Mouse (Mus musculus): ENCODE results near the gene Kdm7a. TPM values are rescaled to one million over a fixed set of nuclear protein-coding genes. Genes with fewer than 3 reads are reported as not detected.

Gene Kdm7a
- polyA plus RNA-seq, 1 experiment from 2014 or later: 5.2 TPM

GRCm38 (mm10) chr6:39124719-39125118, 81.9 kb downstream of the Kdm7a start:
- no peak overlapping the region for H3K27ac ChIP-seq (ENCODE audit: low read depth, low read length)
- H3K4me1 ChIP-seq (ENCODE audit: control insufficient read depth, insufficient read depth, low read length): no peaks in the 10 kb centered on the region
- no peak overlapping the region for H3K4me3 ChIP-seq (ENCODE audit: low read depth, low read length)
- ATAC-seq (replicated peaks; ENCODE audit: insufficient number of reproducible peaks, low FRiP score, low TSS enrichment): no peak
- no peaks in the 10 kb centered on the region for H3K36me3 ChIP-seq (ENCODE audit: control insufficient read depth, insufficient read depth, low read length)
- H3K9ac ChIP-seq (ENCODE audit: low read depth, low read length): no peak overlapping the region
- no peak overlapping the region for H3K4me2 ChIP-seq
- H3K27me3 ChIP-seq (ENCODE audit: control insufficient read depth, insufficient read depth, low read length): no peaks in the 10 kb centered on the region
- H3K9me3 ChIP-seq (replicated peaks; ENCODE audit: control insufficient read depth, low read length): no peaks in the 10 kb centered on the region

- WGBS (ENCODE audit: insufficient replicate concordance): 58% methylated on average over 3 of the region's 3 CpGs
- ATAC-seq (replicated peaks; ENCODE audit: insufficient number of reproducible peaks, low FRiP score, low TSS enrichment): no peak
- Histone ChIP-seq H3K4me2 (no peak overlapping the region), H3K4me1 (ENCODE audit: control insufficient read depth, insufficient read depth, low read length) (peaks cover 6% of the 10 kb centered on the region; the same call in 1 of the 2 replicates), H3K9me3 (replicated peaks; ENCODE audit: control insufficient read depth, low read length) (no peaks in the 10 kb centered on the region), H3K27me3 (ENCODE audit: control insufficient read depth, insufficient read depth, low read length) (peaks cover 17% of the 10 kb centered on the region), H3K27ac (ENCODE audit: low read depth, low read length) (no peak overlapping the region), H3K9ac (ENCODE audit: low read depth, low read length) (no peak overlapping the region), H3K36me3 (ENCODE audit: control insufficient read depth, insufficient read depth, low read length) (no peaks in the 10 kb centered on the region), H3K4me3 (ENCODE audit: low read depth, low read length) (no peak overlapping the region)
These were observed 85.9 kb downstream of the Kdm7a start for GRCm38 (mm10) chr6:39120685-39121084.

- no peaks in the 10 kb centered on the region for H3K36me3 ChIP-seq (ENCODE audit: control insufficient read depth, insufficient read depth, low read length)
- peaks cover 6% of the 10 kb centered on the region; the same call in 1 of the 2 replicates for H3K4me1 ChIP-seq (ENCODE audit: control insufficient read depth, insufficient read depth, low read length)
- no peaks in the 10 kb centered on the region for H3K9me3 ChIP-seq (replicated peaks; ENCODE audit: control insufficient read depth, low read length)
- H3K4me3 ChIP-seq (ENCODE audit: low read depth, low read length): peak overlapping the region; percentile 84
- H3K27me3 ChIP-seq (ENCODE audit: control insufficient read depth, insufficient read depth, low read length): peaks cover 17% of the 10 kb centered on the region
- WGBS (ENCODE audit: insufficient replicate concordance): 10% methylated on average over 49 of the region's 49 CpGs
- no peak for ATAC-seq (replicated peaks; ENCODE audit: insufficient number of reproducible peaks, low FRiP score, low TSS enrichment)
- H3K9ac ChIP-seq (ENCODE audit: low read depth, low read length): peak overlapping the region; percentile 82
- H3K27ac ChIP-seq (ENCODE audit: low read depth, low read length): no peak overlapping the region
- peak overlapping the region; percentile 83 for H3K4me2 ChIP-seq
These were observed 88.1 kb downstream of the Kdm7a start for GRCm38 (mm10) chr6:39118456-39118881.

- no peak within 1 kb of the TSS for H3K27ac ChIP-seq (ENCODE audit: low read depth, low read length)
- 2% methylated on average over 97 of the region's 101 CpGs for WGBS (ENCODE audit: insufficient replicate concordance)
These were observed 88.8 kb downstream of the Kdm7a start, which contains the start of gene Parp12 for GRCm38 (mm10) chr6:39117584-39118455. Gene Parp12 (minus strand): TSS chr6:39118349.

DNA sequence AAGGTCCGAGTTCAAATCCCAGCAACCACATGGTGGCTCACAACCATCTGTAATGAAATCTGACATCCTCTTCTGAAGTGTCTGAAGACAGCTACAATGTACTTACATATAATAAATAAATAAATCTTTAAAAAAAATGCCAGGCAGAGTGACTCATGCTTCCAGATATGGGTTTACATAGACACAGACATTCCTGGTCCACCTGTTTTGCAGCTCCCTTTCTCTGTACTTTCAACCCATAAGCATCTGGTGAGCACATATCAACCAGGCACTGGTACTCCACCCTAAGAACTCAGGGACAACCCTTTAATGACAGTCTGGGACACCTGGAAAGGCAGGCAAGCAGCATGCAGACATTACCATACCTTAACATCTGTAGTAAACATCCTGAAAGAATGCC, 91.2 kb downstream of the Kdm7a start:
- peaks cover 17% of the 10 kb centered on the region for H3K27me3 ChIP-seq (ENCODE audit: control insufficient read depth, insufficient read depth, low read length)
- WGBS (ENCODE audit: insufficient replicate concordance): 75% methylated on average over 1 of the region's 1 CpGs

More at GRCm38 (mm10) chr6:39117584-39118455, 88.8 kb downstream of the Kdm7a start, which contains the start of gene Parp12:
- Histone ChIP-seq H3K9me3 (replicated peaks; ENCODE audit: control insufficient read depth, low read length) (no peaks in the 10 kb centered on the region), H3K4me1 (ENCODE audit: control insufficient read depth, insufficient read depth, low read length) (peaks cover 6% of the 10 kb centered on the region; the same call in 1 of the 2 replicates), H3K27me3 (ENCODE audit: control insufficient read depth, insufficient read depth, low read length) (peaks cover 17% of the 10 kb centered on the region), H3K36me3 (ENCODE audit: control insufficient read depth, insufficient read depth, low read length) (no peaks in the 10 kb centered on the region), H3K4me3 (ENCODE audit: low read depth, low read length) (peak within 1 kb of the TSS; percentile 84), H3K9ac (ENCODE audit: low read depth, low read length) (peak within 1 kb of the TSS; percentile 82), H3K4me2 (peak within 1 kb of the TSS; percentile 83)
- peak; percentile 61 for ATAC-seq (replicated peaks; ENCODE audit: insufficient number of reproducible peaks, low FRiP score, low TSS enrichment)

DNA sequence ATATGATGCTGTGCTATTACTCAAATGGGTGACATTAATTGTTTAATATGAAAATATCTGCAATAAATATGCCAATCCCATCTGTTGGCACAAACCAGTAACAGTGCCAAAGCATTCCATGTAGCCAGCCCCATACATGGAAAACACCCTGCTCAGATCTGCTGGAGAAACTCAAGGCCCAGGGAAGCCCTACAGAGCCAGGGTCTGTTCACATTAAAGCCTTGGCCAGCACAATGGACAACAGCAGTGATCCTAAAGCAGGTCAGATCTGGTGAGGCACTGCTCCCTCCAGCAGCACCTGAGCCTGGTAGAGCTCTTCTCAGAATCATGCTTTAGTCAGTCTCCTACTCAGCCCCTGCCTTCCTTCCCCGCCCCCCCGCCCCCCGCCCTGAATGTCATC, 93.4 kb downstream of the Kdm7a start:
- Histone ChIP-seq H3K9ac (ENCODE audit: low read depth, low read length) (no peak overlapping the region), H3K4me1 (ENCODE audit: control insufficient read depth, insufficient read depth, low read length) (peaks cover 6% of the 10 kb centered on the region; the same call in 1 of the 2 replicates), H3K9me3 (replicated peaks; ENCODE audit: control insufficient read depth, low read length) (no peaks in the 10 kb centered on the region), H3K27me3 (ENCODE audit: control insufficient read depth, insufficient read depth, low read length) (peaks cover 10% of the 10 kb centered on the region), H3K27ac (ENCODE audit: low read depth, low read length) (no peak overlapping the region), H3K36me3 (ENCODE audit: control insufficient read depth, insufficient read depth, low read length) (no peaks in the 10 kb centered on the region), H3K4me3 (ENCODE audit: low read depth, low read length) (no peak overlapping the region), H3K4me2 (no peak overlapping the region)
- no peak for ATAC-seq (replicated peaks; ENCODE audit: insufficient number of reproducible peaks, low FRiP score, low TSS enrichment)
- WGBS (ENCODE audit: insufficient replicate concordance): 87% methylated on average over 3 of the region's 3 CpGs

More for the DNA sequence above, 91.2 kb downstream of the Kdm7a start:
- Histone ChIP-seq H3K36me3 (ENCODE audit: control insufficient read depth, insufficient read depth, low read length) (no peaks in the 10 kb centered on the region), H3K27ac (ENCODE audit: low read depth, low read length) (no peak overlapping the region), H3K9me3 (replicated peaks; ENCODE audit: control insufficient read depth, low read length) (no peaks in the 10 kb centered on the region), H3K4me1 (ENCODE audit: control insufficient read depth, insufficient read depth, low read length) (peaks cover 6% of the 10 kb centered on the region; the same call in 1 of the 2 replicates), H3K9ac (ENCODE audit: low read depth, low read length) (no peak overlapping the region), H3K4me3 (ENCODE audit: low read depth, low read length) (no peak overlapping the region), H3K4me2 (no peak overlapping the region)
- no peak for ATAC-seq (replicated peaks; ENCODE audit: insufficient number of reproducible peaks, low FRiP score, low TSS enrichment)

DNA sequence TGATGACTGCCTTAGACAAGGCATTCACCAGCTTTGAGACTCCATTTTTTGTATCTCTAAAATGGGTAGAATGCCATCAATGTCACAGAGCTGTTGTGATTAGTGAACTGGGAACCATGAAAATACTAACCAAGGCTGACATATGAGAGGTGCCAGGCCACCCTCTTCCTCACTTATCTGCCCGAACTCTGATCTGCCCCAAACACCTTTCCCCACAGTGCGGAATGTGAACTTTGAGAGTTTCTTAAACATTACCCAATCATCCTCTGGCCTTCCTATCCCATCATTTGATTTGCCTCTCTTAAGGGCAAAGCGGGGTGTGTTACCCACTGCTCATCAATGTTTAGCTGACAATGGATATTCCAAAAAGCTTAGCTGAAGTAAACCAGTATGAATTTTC, 93.9 kb downstream of the Kdm7a start:
- Histone ChIP-seq H3K36me3 (ENCODE audit: control insufficient read depth, insufficient read depth, low read length) (no peaks in the 10 kb centered on the region), H3K27me3 (ENCODE audit: control insufficient read depth, insufficient read depth, low read length) (peaks cover 8% of the 10 kb centered on the region), H3K9me3 (replicated peaks; ENCODE audit: control insufficient read depth, low read length) (no peaks in the 10 kb centered on the region), H3K4me3 (ENCODE audit: low read depth, low read length) (no peak overlapping the region), H3K4me2 (no peak overlapping the region), H3K27ac (ENCODE audit: low read depth, low read length) (no peak overlapping the region), H3K9ac (ENCODE audit: low read depth, low read length) (no peak overlapping the region), H3K4me1 (ENCODE audit: control insufficient read depth, insufficient read depth, low read length) (peaks cover 6% of the 10 kb centered on the region; the same call in 1 of the 2 replicates)
- no peak for ATAC-seq (replicated peaks; ENCODE audit: insufficient number of reproducible peaks, low FRiP score, low TSS enrichment)
- 88% methylated on average over 3 of the region's 3 CpGs for WGBS (ENCODE audit: insufficient replicate concordance)

- H3K27me3 ChIP-seq (ENCODE audit: control insufficient read depth, insufficient read depth, low read length): no peaks in the 10 kb centered on the region
- no peak for ATAC-seq (replicated peaks; ENCODE audit: insufficient number of reproducible peaks, low FRiP score, low TSS enrichment)
- no peaks in the 10 kb centered on the region for H3K36me3 ChIP-seq (ENCODE audit: control insufficient read depth, insufficient read depth, low read length)
- no peaks in the 10 kb centered on the region for H3K9me3 ChIP-seq (replicated peaks; ENCODE audit: control insufficient read depth, low read length)
- H3K4me3 ChIP-seq (ENCODE audit: low read depth, low read length): no peak overlapping the region
- WGBS (ENCODE audit: insufficient replicate concordance): 48% methylated on average over 2 of the region's 2 CpGs
- H3K4me1 ChIP-seq (ENCODE audit: control insufficient read depth, insufficient read depth, low read length): no peaks in the 10 kb centered on the region
- no peak overlapping the region for H3K27ac ChIP-seq (ENCODE audit: low read depth, low read length)
- H3K9ac ChIP-seq (ENCODE audit: low read depth, low read length): no peak overlapping the region
- no peak overlapping the region for H3K4me2 ChIP-seq
These were observed 99.8 kb downstream of the Kdm7a start for GRCm38 (mm10) chr6:39106812-39107211.
